ENCODE assay signal across 17 mouse cellular contexts in genomic region chr11:121001966-121002365, GRCm38 (mm10). TPM values are rescaled to one million over a fixed set of nuclear protein-coding genes. Genes with fewer than 3 reads are reported as not detected.
DNase-seq lines count a peak whose midpoint lies in the region; ATAC-seq lines count a peak whose summit lies in the region.
"Had no signal": no experiment of that assay in that cellular context is flagged by ENCODE, and none has a peak within 500 bp of the region (broad histone marks: within the 10 kb centered on the region; RNA-seq: fewer than 3 reads in every experiment).

No protein-coding gene starts in this region.

- no peak for ATAC-seq in midbrain, embryonic 14.5 days (ENCODE audit: low FRiP score, low TSS enrichment)
- ATAC-seq in midbrain, embryonic 16.5 days, result no peak

- H3K4me3 ChIP-seq in midbrain, embryonic 14.5 days (replicated peaks; ENCODE audit: low read depth, low read length), result no peak overlapping the region
- no peak overlapping the region for H3K4me3 ChIP-seq in midbrain, embryonic 16.5 days (ENCODE audit: low read depth, low read length)
- H3K4me3 ChIP-seq: embryonic facial prominence, embryonic 15.5 days; hindbrain, embryonic 12.5 days; limb, embryonic 12.5 days; neural tube, embryonic 12.5 days had no signal

- H3K27me3 ChIP-seq in midbrain, embryonic 14.5 days (ENCODE audit: control insufficient read depth, insufficient read depth, low read length), result no peaks in the 10 kb centered on the region
- H3K27me3 ChIP-seq in midbrain, embryonic 16.5 days (ENCODE audit: control insufficient read depth, insufficient read depth, low read depth, low read length), result no peaks in the 10 kb centered on the region
- H3K27me3 ChIP-seq: embryonic facial prominence, embryonic 15.5 days; hindbrain, embryonic 12.5 days; limb, embryonic 12.5 days; neural tube, embryonic 12.5 days had no signal

- H3K9me3 ChIP-seq in midbrain, embryonic 14.5 days (ENCODE audit: control insufficient read depth, low read length), result no peaks in the 10 kb centered on the region
- H3K9me3 ChIP-seq in midbrain, embryonic 16.5 days (replicated peaks; ENCODE audit: control insufficient read depth, low read length, poor library complexity, severe bottlenecking), result no peaks in the 10 kb centered on the region
- H3K9me3 ChIP-seq: embryonic facial prominence, embryonic 15.5 days; hindbrain, embryonic 12.5 days; limb, embryonic 12.5 days; neural tube, embryonic 12.5 days had no signal

- H3K27ac ChIP-seq in midbrain, embryonic 14.5 days (replicated peaks; ENCODE audit: low read depth, low read length), result no peak overlapping the region
- H3K27ac ChIP-seq in midbrain, embryonic 16.5 days (ENCODE audit: low read length), result no peak overlapping the region
- H3K27ac ChIP-seq: embryonic facial prominence, embryonic 15.5 days; hindbrain, embryonic 12.5 days; limb, embryonic 12.5 days; neural tube, embryonic 12.5 days had no signal

- intact Hi-C loops in heart, postnatal 14 days (cut with DNase I), result no loop called here
- intact Hi-C loops in heart, postnatal 25 days (cut with DNase I), result no loop called here

- peak; percentile 55 for DNase-seq in adrenal gland, postnatal 14 days
- DNase-seq in adrenal gland, adult 8-10 months, result no peak
- peak; percentile 34 to 44 for DNase-seq in heart, postnatal 14 days
- no peak for DNase-seq in heart, postnatal 25 days (ENCODE audit: low spot score)
- peak; percentile 32 for DNase-seq in midbrain, embryonic 14.5 days
- peak; percentile 31 for DNase-seq in lung, postnatal 36 days
- no peak for DNase-seq in spleen, postnatal 4 days (ENCODE audit: low spot score in 2 of 2)
- DNase-seq: layer of hippocampus, postnatal 36 days; retina, postnatal 1 day; thymus, adult 18-20 months had no signal

- WGBS in midbrain, embryonic 14.5 days, result 79% methylated on average over 4 of the region's 4 CpGs
- WGBS in midbrain, embryonic 16.5 days, result 79% methylated on average over 4 of the region's 4 CpGs

- H3K4me1 ChIP-seq in midbrain, embryonic 14.5 days (ENCODE audit: control insufficient read depth, insufficient read depth, low read length), result no peaks in the 10 kb centered on the region
- H3K4me1 ChIP-seq in midbrain, embryonic 16.5 days (ENCODE audit: control insufficient read depth, insufficient read depth, low read length), result no peaks in the 10 kb centered on the region
- H3K4me1 ChIP-seq: embryonic facial prominence, embryonic 15.5 days; neural tube, embryonic 12.5 days had no signal

- H3K9ac ChIP-seq in midbrain, embryonic 14.5 days (replicated peaks; ENCODE audit: low read length), result no peak overlapping the region
- no peak overlapping the region for H3K9ac ChIP-seq in midbrain, embryonic 16.5 days (ENCODE audit: low read depth, low read length)
- H3K9ac ChIP-seq: embryonic facial prominence, embryonic 15.5 days; hindbrain, embryonic 12.5 days; limb, embryonic 12.5 days; neural tube, embryonic 12.5 days had no signal

- H3K36me3 ChIP-seq in midbrain, embryonic 14.5 days (ENCODE audit: control insufficient read depth, insufficient read depth, low read length), result no peaks in the 10 kb centered on the region
- no peaks in the 10 kb centered on the region for H3K36me3 ChIP-seq in midbrain, embryonic 16.5 days (ENCODE audit: control insufficient read depth, insufficient read depth, low read length)
- H3K36me3 ChIP-seq: embryonic facial prominence, embryonic 15.5 days; hindbrain, embryonic 12.5 days; neural tube, embryonic 12.5 days had no signal

- H3K4me2 ChIP-seq in midbrain, embryonic 14.5 days (ENCODE audit: low read length), result no peak overlapping the region
- H3K4me2 ChIP-seq in midbrain, embryonic 16.5 days (ENCODE audit: low read length), result no peak overlapping the region
- H3K4me2 ChIP-seq: embryonic facial prominence, embryonic 15.5 days; hindbrain, embryonic 12.5 days; limb, embryonic 12.5 days; midbrain, embryonic 11.5 days; neural tube, embryonic 12.5 days had no signal

RNA-seq across cellular contexts. Expression of gene Csnk1d, which starts 10.8 kb away (rescaled TPM):
- 124 and 135 TPM in 2 replicates for total RNA-seq in adrenal gland, postnatal 14 days (2021)
- total RNA-seq in adrenal gland, adult 8-10 months (2022), result 100 to 1,000 TPM; 117 to 145 (median 136) TPM
- total RNA-seq in heart, postnatal 14 days (2021), result 10 to 100 TPM; 70.8 to 73.8 TPM
- 10 to 100 TPM; 50.7 to 56.5 TPM for total RNA-seq in heart, postnatal 25 days (2021)
- polyA plus RNA-seq in midbrain, embryonic 14.5 days (2014; fragmentation: Nextera tagmentation; extraction: Ambion mirVana), result 81.5 and 85.8 TPM in 2 replicates
- 153 and 161 TPM in 2 replicates for polyA plus RNA-seq in midbrain, embryonic 16.5 days (2015; fragmentation: Nextera tagmentation; extraction: Ambion mirVana)

RNA-seq across cellular contexts. Expression of gene Cd7, which starts 37.3 kb away (rescaled TPM):
- total RNA-seq in adrenal gland, postnatal 14 days (2021), result 0.48 and 3.8 TPM in 2 replicates
- total RNA-seq in adrenal gland, adult 8-10 months (2022), result 1 to 10 TPM in 1 of 4 experiments, under 1 TPM in 3; 0.56 to 1.0 (median 0.74) TPM
- under 1 TPM in 1 of 2 experiments, not detected in 1; 0.29 TPM for total RNA-seq in heart, postnatal 14 days (2021)
- under 1 TPM; 0.28 to 0.57 TPM for total RNA-seq in heart, postnatal 25 days (2021)
- not detected in 2 replicates for polyA plus RNA-seq in midbrain, embryonic 14.5 days (2014; fragmentation: Nextera tagmentation; extraction: Ambion mirVana)
- not detected in 2 replicates for polyA plus RNA-seq in midbrain, embryonic 16.5 days (2015; fragmentation: Nextera tagmentation; extraction: Ambion mirVana)
- total RNA-seq: gastrocnemius, postnatal 4 days; layer of hippocampus, postnatal 36 days had no signal
- polyA plus RNA-seq: hindbrain, embryonic 12.5 days; limb, embryonic 12.5 days; midbrain, embryonic 11.5 days had no signal

RNA-seq across cellular contexts. Expression of gene Slc16a3, which starts 53.7 kb away (rescaled TPM):
- 10.6 and 14.0 TPM in 2 replicates for total RNA-seq in adrenal gland, postnatal 14 days (2021)
- 1 to 10 TPM in 3 of 4 experiments, under 1 TPM in 1; 0.55 to 1.7 (median 1.5) TPM for total RNA-seq in adrenal gland, adult 8-10 months (2022)
- 1 to 10 TPM; 1.9 to 2.2 TPM for total RNA-seq in heart, postnatal 14 days (2021)
- 1 to 10 TPM in 1 of 2 experiments, under 1 TPM in 1; 0.87 to 2.1 TPM for total RNA-seq in heart, postnatal 25 days (2021)
- polyA plus RNA-seq in midbrain, embryonic 14.5 days (2014; fragmentation: Nextera tagmentation; extraction: Ambion mirVana), result 3.4 and 4.8 TPM in 2 replicates
- polyA plus RNA-seq in midbrain, embryonic 16.5 days (2015; fragmentation: Nextera tagmentation; extraction: Ambion mirVana), result 9.0 and 10.0 TPM in 2 replicates

Comparison
In these comparisons a context has a peak if more than half of its experiments do, and no peak if none do; other contexts are left out.
1. DNase-seq: peak in adrenal gland, postnatal 14 days (single experiment), heart, postnatal 14 days (2 of 2), midbrain, embryonic 14.5 days (single experiment) and lung, postnatal 36 days (single experiment); none in adrenal gland, adult 8-10 months (single experiment), heart, postnatal 25 days (single experiment) and spleen, postnatal 4 days (0 of 2).